Mouse (Mus musculus) limb, embryonic 12.5 days (tissue): ENCODE measurements around the gene Exosc10. TPM values are rescaled to one million over a fixed set of nuclear protein-coding genes. Genes with fewer than 3 reads are reported as not detected.

Experiments used
- ATAC-seq: fragments of 200-750 bp; cut with Nextera tagmentation; 2 replicates; pipeline ENCODE4 v1.8.0; 2017; ENCODE audit warnings: low read depth, moderate TSS enrichment; ENCODE audit not compliant: insufficient number of reproducible peaks, insufficient read depth, low FRiP score, low TSS enrichment
- H3K27ac ChIP-seq: fragments of 300-500 bp; sonication (generic); 2 replicates; pipeline ENCODE4 v1.5.1; 2016; ENCODE audit warnings: mild to moderate bottlenecking, moderate library complexity
- H3K27me3 ChIP-seq: fragments of 300-500 bp; sonication (generic); 2 replicates; pipeline ENCODE4 v1.6.1; 2016; ENCODE audit warnings: mild to moderate bottlenecking, moderate library complexity
- H3K36me3 ChIP-seq: fragments of 300-500 bp; sonication (generic); 2 replicates; pipeline ENCODE4 v1.6.1; 2016; ENCODE audit warnings: mild to moderate bottlenecking, moderate library complexity
- H3K4me1 ChIP-seq: fragments of 300-500 bp; sonication (generic); replicated peaks from 2 replicates; pipeline ENCODE4 v1.6.1; 2016
- H3K4me2 ChIP-seq: fragments of 300-500 bp; sonication (generic); 2 replicates; pipeline ENCODE4 v1.6.1; 2016; ENCODE audit warnings: mild to moderate bottlenecking, moderate library complexity
- H3K4me3 ChIP-seq: fragments of 300-500 bp; sonication (generic); replicated peaks from 2 replicates; pipeline ENCODE4 v1.5.1; 2016; ENCODE audit warnings: mild to moderate bottlenecking
- H3K9ac ChIP-seq: fragments of 300-500 bp; sonication (generic); replicated peaks from 2 replicates; pipeline ENCODE4 v1.6.1; 2016; ENCODE audit warnings: mild to moderate bottlenecking, moderate library complexity
- H3K9me3 ChIP-seq: fragments of 300-500 bp; sonication (generic); 2 replicates; pipeline ENCODE4 v1.6.1; 2016; ENCODE audit warnings: mild to moderate bottlenecking, moderate library complexity
- WGBS: fragments of 180-500 bp; shearing (Covaris S2); methylation state at CpG from one replicate; pipeline ENCODE4 v1.1.7; 2016; 5-methylcytosine and 5-hydroxymethylcytosine counted together
- polyA plus RNA-seq: library from polyadenylated mRNA; unstranded; fragments of >200 nt; fragmentation: Nextera tagmentation; extraction: Ambion mirVana; gene quantifications from 2 replicates; pipeline ENCODE4 v1.2.1, GENCODE M21; 2016

The Exosc10 gene
- polyA plus RNA-seq, 1 experiment from 2014 or later, result 110 TPM

GRCm38 (mm10) chr4:148610631-148611364, 52.6 kb downstream of the Exosc10 start:
- H3K4me2 ChIP-seq, result no peak overlapping the region
- H3K9ac ChIP-seq, result no peak overlapping the region
- H3K9me3 ChIP-seq, result no peaks in the 10 kb centered on the region
- H3K27me3 ChIP-seq, result no peaks in the 10 kb centered on the region
- no peak overlapping the region for H3K27ac ChIP-seq
- no peak for ATAC-seq
- 0 out of 2 replicates have a peak, but pooled peaks cover 3% of the 10 kb centered on the region for H3K4me1 ChIP-seq
- no peak overlapping the region for H3K4me3 ChIP-seq
- H3K36me3 ChIP-seq, result peaks cover 71% of the 10 kb centered on the region
- 83% methylated on average over 5 of the region's 5 CpGs for WGBS

- no peak overlapping the region for H3K9ac ChIP-seq
- no peak for ATAC-seq
- H3K4me2 ChIP-seq, result no peak overlapping the region
- 0 out of 2 replicates have a peak, but pooled peaks cover 3% of the 10 kb centered on the region for H3K4me1 ChIP-seq
- H3K4me3 ChIP-seq, result no peak overlapping the region
- H3K9me3 ChIP-seq, result no peaks in the 10 kb centered on the region
- H3K27ac ChIP-seq, result no peak overlapping the region
- WGBS, result 69% methylated on average over 4 of the region's 4 CpGs
- H3K27me3 ChIP-seq, result no peaks in the 10 kb centered on the region
- H3K36me3 ChIP-seq, result peaks cover 82% of the 10 kb centered on the region
Measured at GRCm38 (mm10) chr4:148612557-148612956, 54.3 kb downstream of the Exosc10 start.

- WGBS, result 85% methylated on average over 9 of the region's 9 CpGs
- no peaks in the 10 kb centered on the region for H3K27me3 ChIP-seq
- no peak overlapping the region for H3K9ac ChIP-seq
- no peaks in the 10 kb centered on the region for H3K9me3 ChIP-seq
- H3K4me2 ChIP-seq, result no peak overlapping the region
- peaks cover 83% of the 10 kb centered on the region for H3K36me3 ChIP-seq
- H3K27ac ChIP-seq, result no peak overlapping the region
- no peak for ATAC-seq
- H3K4me1 ChIP-seq, result 0 out of 2 replicates have a peak, but pooled peaks cover 3% of the 10 kb centered on the region
- no peak overlapping the region for H3K4me3 ChIP-seq
Measured at GRCm38 (mm10) chr4:148613738-148614137, 55.5 kb downstream of the Exosc10 start.

GRCm38 (mm10) chr4:148619805-148620204, 61.6 kb downstream of the Exosc10 start:
- WGBS, result 69% methylated on average over 1 of the region's 1 CpGs
- no peak for ATAC-seq
- H3K9me3 ChIP-seq, result no peaks in the 10 kb centered on the region

GRCm38 (mm10) chr4:148620718-148621117, 62.5 kb downstream of the Exosc10 start:
- peaks cover 89% of the 10 kb centered on the region for H3K36me3 ChIP-seq
- H3K9me3 ChIP-seq, result no peaks in the 10 kb centered on the region
- ATAC-seq, result no peak
- peaks cover 17% of the 10 kb centered on the region for H3K4me1 ChIP-seq
- H3K9ac ChIP-seq, result no peak overlapping the region
- no peak overlapping the region for H3K27ac ChIP-seq
- H3K4me2 ChIP-seq, result no peak overlapping the region
- H3K4me3 ChIP-seq, result no peak overlapping the region
- H3K27me3 ChIP-seq, result no peaks in the 10 kb centered on the region
- 92% methylated on average over 1 of the region's 1 CpGs for WGBS

More at GRCm38 (mm10) chr4:148619805-148620204, 61.6 kb downstream of the Exosc10 start:
- Histone ChIP-seq H3K27ac (no peak overlapping the region), H3K4me2 (no peak overlapping the region), H3K4me3 (no peak overlapping the region), H3K36me3 (peaks cover 94% of the 10 kb centered on the region), H3K4me1 (peaks cover 11% of the 10 kb centered on the region), H3K27me3 (no peaks in the 10 kb centered on the region), H3K9ac (no peak overlapping the region)

- no peaks in the 10 kb centered on the region for H3K27me3 ChIP-seq
- WGBS, result 93% methylated on average over 4 of the region's 4 CpGs
- no peak for ATAC-seq
- H3K4me2 ChIP-seq, result no peak overlapping the region
- H3K4me3 ChIP-seq, result no peak overlapping the region
- no peak overlapping the region for H3K9ac ChIP-seq
- no peaks in the 10 kb centered on the region for H3K9me3 ChIP-seq
- H3K36me3 ChIP-seq, result peaks cover 72% of the 10 kb centered on the region
- no peak overlapping the region for H3K27ac ChIP-seq
- H3K4me1 ChIP-seq, result peaks cover 17% of the 10 kb centered on the region
Measured at GRCm38 (mm10) chr4:148622485-148622884, 64.3 kb downstream of the Exosc10 start.

- Histone ChIP-seq H3K9ac (no peak overlapping the region; the same call in 1 of the 2 replicates), H3K36me3 (peaks cover 65% of the 10 kb centered on the region), H3K4me3 (no peak overlapping the region), H3K4me1 (peaks cover 17% of the 10 kb centered on the region), H3K27ac (no peak overlapping the region), H3K9me3 (no peaks in the 10 kb centered on the region), H3K27me3 (no peaks in the 10 kb centered on the region), H3K4me2 (peak overlapping the region; percentile 8; the same call in 1 of the 2 replicates)
- no peak for ATAC-seq
- 89% methylated on average over 4 of the region's 4 CpGs for WGBS
Measured at GRCm38 (mm10) chr4:148623609-148624008, 65.4 kb downstream of the Exosc10 start.

GRCm38 (mm10) chr4:148625010-148625409, 66.8 kb downstream of the Exosc10 start:
- 88% methylated on average over 10 of the region's 10 CpGs for WGBS
- Histone ChIP-seq H3K9ac (no peak overlapping the region), H3K4me3 (peak overlapping the region; percentile 99)

GRCm38 (mm10) chr4:148625756-148626622, 67.8 kb downstream of the Exosc10 start:
- H3K4me1 ChIP-seq, result peaks cover 17% of the 10 kb centered on the region
- peak overlapping the region; percentile 100 for H3K9ac ChIP-seq
- peak overlapping the region; percentile 99 for H3K4me3 ChIP-seq
- peak overlapping the region; percentile 82 for H3K4me2 ChIP-seq
- peak overlapping the region; percentile 98 for H3K27ac ChIP-seq
- WGBS, result under 1% methylated on average over 57 of the region's 57 CpGs
- peaks cover 42% of the 10 kb centered on the region for H3K36me3 ChIP-seq
- H3K27me3 ChIP-seq, result no peaks in the 10 kb centered on the region
- no peaks in the 10 kb centered on the region for H3K9me3 ChIP-seq
- peak; percentile 45 for ATAC-seq

More at GRCm38 (mm10) chr4:148625010-148625409, 66.8 kb downstream of the Exosc10 start:
- Histone ChIP-seq H3K27me3 (no peaks in the 10 kb centered on the region), H3K4me2 (peak overlapping the region; percentile 82), H3K9me3 (no peaks in the 10 kb centered on the region), H3K27ac (no peak overlapping the region), H3K4me1 (peaks cover 17% of the 10 kb centered on the region), H3K36me3 (peaks cover 50% of the 10 kb centered on the region)
- no peak for ATAC-seq

GRCm38 (mm10) chr4:148626623-148627185, 68.5 kb downstream of the Exosc10 start, which contains the start of gene Tardbp:
TSS of gene Tardbp (minus strand) at chr4:148627019.
- WGBS, result under 1% methylated on average over 51 of the region's 51 CpGs
- ATAC-seq, result peak; percentile 93
- Histone ChIP-seq H3K36me3 (peaks cover 35% of the 10 kb centered on the region), H3K27me3 (no peaks in the 10 kb centered on the region), H3K9ac (peak within 1 kb of the TSS; percentile 100), H3K4me3 (peak within 1 kb of the TSS; percentile 99), H3K27ac (peak within 1 kb of the TSS; percentile 98), H3K4me2 (peak within 1 kb of the TSS; percentile 82), H3K4me1 (peaks cover 17% of the 10 kb centered on the region), H3K9me3 (no peaks in the 10 kb centered on the region)

- Histone ChIP-seq H3K36me3 (peaks cover 29% of the 10 kb centered on the region), H3K27ac (peak overlapping the region; percentile 98), H3K9ac (0 out of 2 replicates have a peak overlapping the region, but pooled peaks have one; percentile 34), H3K4me2 (peak overlapping the region; percentile 82), H3K4me3 (peak overlapping the region; percentile 99), H3K9me3 (no peaks in the 10 kb centered on the region), H3K4me1 (peaks cover 17% of the 10 kb centered on the region), H3K27me3 (no peaks in the 10 kb centered on the region)
- 64% methylated on average over 3 of the region's 3 CpGs for WGBS
- peak; percentile 8; the same call in 1 of the 2 replicates for ATAC-seq
Measured at GRCm38 (mm10) chr4:148627246-148627645, 69.0 kb downstream of the Exosc10 start.
